Comparison of ENCODE assay signal across 10 mouse cellular contexts in the genomic region with DNA sequence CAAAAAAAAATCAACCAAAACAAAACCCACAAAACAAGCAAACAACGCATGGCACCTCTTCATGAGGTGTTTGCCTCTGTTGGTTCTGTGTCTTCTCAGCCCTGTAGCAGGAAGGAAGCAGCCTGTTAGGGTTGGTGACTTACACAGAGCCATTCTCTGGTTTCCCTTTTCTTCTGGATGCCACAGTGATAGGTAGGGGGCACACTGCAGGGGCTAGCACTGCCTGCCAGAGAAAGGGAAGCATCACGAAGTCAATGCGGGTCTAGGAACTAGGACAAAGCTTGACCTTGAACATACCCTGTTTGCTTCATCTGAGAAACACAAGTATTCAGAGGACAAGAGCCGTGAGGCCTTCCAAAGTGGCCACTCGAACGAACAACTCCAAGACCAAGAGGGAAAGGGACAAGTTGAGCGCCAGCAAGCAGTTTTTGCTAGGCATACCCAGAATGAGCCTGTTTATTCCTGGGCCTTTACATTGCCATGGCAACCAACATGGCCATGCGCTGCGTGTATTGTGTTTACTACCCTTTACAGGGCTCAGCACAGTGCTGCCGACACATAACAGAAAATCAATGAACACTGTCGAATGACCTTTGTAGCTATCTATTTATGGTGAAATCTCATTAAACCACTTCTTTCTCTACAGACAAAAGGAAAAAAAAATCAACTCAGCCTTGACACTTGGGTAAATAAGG.
DNase-seq lines count a peak whose midpoint lies in the region; ATAC-seq and TF ChIP-seq lines count a peak whose summit lies in the region.
"Had no signal": no experiment of that assay in that cellular context is flagged by ENCODE, and none has a peak within 500 bp of the region (broad histone marks: within the 10 kb centered on the region; RNA-seq: fewer than 3 reads in every experiment).

No protein-coding gene starts in this region.

- H3K27me3 ChIP-seq in hindbrain, embryonic 15.5 days = no peaks in the 10 kb centered on the region
- no peaks in the 10 kb centered on the region for H3K27me3 ChIP-seq in small intestine, adult 2 months (ENCODE audit: control insufficient read depth, insufficient read depth, low read length)
- H3K27me3 ChIP-seq: megakaryocyte, embryonic 14.5 days had no signal

- peak; percentile 96 for ATAC-seq in hindbrain, embryonic 15.5 days (ENCODE audit: low FRiP score, low read depth)

- H3K9me3 ChIP-seq in hindbrain, embryonic 15.5 days = no peaks in the 10 kb centered on the region

- peak overlapping the region; percentile 12; the same call in 1 of the 2 replicates for H3K27ac ChIP-seq in left cerebral cortex, adult 2 months
- peak overlapping the region; percentile 46; the same call in 1 of the 2 replicates for H3K27ac ChIP-seq in hindbrain, embryonic 15.5 days (replicated peaks)
- H3K27ac ChIP-seq in small intestine, adult 2 months (ENCODE audit: insufficient read depth, low read depth, low read length) = peak overlapping the region; percentile 82

- DNase-seq in left cerebral cortex, adult 2 months (ENCODE audit: extremely low spot score in 1 of 2, low spot score in 2 of 2) = no peak
- no peak for DNase-seq in left cerebral cortex, adult 11 months (ENCODE audit: low spot score)
- DNase-seq in lung, postnatal 14 days = peak; percentile 20
- DNase-seq in adrenal gland, postnatal 36 days = no peak
- DNase-seq in cerebellum, adult 9-11 months = no peak
- no peak for DNase-seq in cerebellum, adult 11 months
- DNase-seq: cerebellum, postnatal 10 days had no signal

- no peak for TF ChIP-seq CTCF in left cerebral cortex, adult 2 months (IDR thresholded peaks at IDR 0.05)
- no peak for TF ChIP-seq CTCF in small intestine, adult 2 months (IDR thresholded peaks at IDR 0.05; ENCODE audit: extremely low read depth, insufficient read length, insufficient replicate concordance, low read depth, low read length)

- no peak overlapping the region for H3K9ac ChIP-seq in hindbrain, embryonic 15.5 days

- WGBS in hindbrain, embryonic 15.5 days = 23% methylated on average over 11 of the region's 11 CpGs
- WGBS in small intestine, adult 2 months = 70% methylated on average over 11 of the region's 11 CpGs

- no peaks in the 10 kb centered on the region for H3K36me3 ChIP-seq in hindbrain, embryonic 15.5 days
- no peaks in the 10 kb centered on the region for H3K36me3 ChIP-seq in small intestine, adult 2 months (ENCODE audit: control insufficient read depth, insufficient read depth, low read length)

- peaks cover 6% of the 10 kb centered on the region for H3K4me1 ChIP-seq in hindbrain, embryonic 15.5 days (replicated peaks)
- H3K4me1 ChIP-seq in small intestine, adult 2 months (ENCODE audit: control insufficient read depth, insufficient read depth, insufficient read length, low read length) = peaks cover 15% of the 10 kb centered on the region; the same call in 1 of the 2 replicates
- H3K4me1 ChIP-seq: megakaryocyte, embryonic 14.5 days had no signal

- intact Hi-C loops in left cerebral cortex, adult 2 months (cut with DNase I) = no loop called here

- peak overlapping the region; percentile 23; the same call in 1 of the 2 replicates for H3K4me2 ChIP-seq in hindbrain, embryonic 15.5 days

- H3K4me3 ChIP-seq in left cerebral cortex, adult 2 months = no peak overlapping the region
- H3K4me3 ChIP-seq in hindbrain, embryonic 15.5 days = no peak overlapping the region
- no peak overlapping the region for H3K4me3 ChIP-seq in small intestine, adult 2 months (ENCODE audit: low read depth, low read length)
- H3K4me3 ChIP-seq: megakaryocyte, embryonic 14.5 days had no signal

- TF ChIP-seq POLR2A in small intestine, adult 2 months (IDR thresholded peaks at IDR 0.05; ENCODE audit: low read depth, low read length) = no peak

Comparison
In these comparisons a context has a peak if more than half of its experiments do, and no peak if none do; other contexts are left out.
1. H3K27ac ChIP-seq: peak in every context shown above with its lines; median percentile 82 in small intestine, adult 2 months; 46 in hindbrain, embryonic 15.5 days; 12 in left cerebral cortex, adult 2 months.